Mouse (Mus musculus) heart, embryonic 14.5 days (tissue): ENCODE results near the gene Rnf157. TPM values are rescaled to one million over a fixed set of nuclear protein-coding genes. Genes with fewer than 3 reads are reported as not detected.
"Not testable (repeated sequence)": the region's sequence is repeated elsewhere in the genome, so short reads cannot be mapped to it uniquely, and the experiment has no call there.

Experiments used
- ATAC-seq: fragments of 200-750 bp; cut with Nextera tagmentation; 2 replicates; pipeline ENCODE4 v1.8.0; 2017; ENCODE audit warnings: low read depth, moderate TSS enrichment; ENCODE audit not compliant: insufficient number of reproducible peaks, insufficient read depth, low FRiP score
- H3K27ac ChIP-seq, 2 experiments: fragments of 200-500 bp in 1 of 2; fragments of 300-500 bp in 1 of 2; sonication (generic) in 1 of 2; replicated peaks in 1 of 2; 2 replicates each; pipeline ENCODE4 v1.5.1; 2012 to 2014; ENCODE audit warnings: low read depth in 2 of 2, low read length in 2 of 2, control low read depth in 1 of 2, mild to moderate bottlenecking in 1 of 2, mixed read lengths in 1 of 2; ENCODE audit not compliant: control insufficient read depth in 1 of 2, insufficient read depth in 1 of 2
- H3K27me3 ChIP-seq: fragments of 300-500 bp; sonication (generic); 2 replicates; pipeline ENCODE4 v1.6.1; 2014; ENCODE audit warnings: mild to moderate bottlenecking, low read length, control low read depth; ENCODE audit not compliant: control insufficient read depth, insufficient read depth
- H3K36me3 ChIP-seq: fragments of 300-500 bp; sonication (generic); 2 replicates; pipeline ENCODE4 v1.6.1; 2014; ENCODE audit warnings: mild to moderate bottlenecking, control low read depth, low read length, mixed read lengths; ENCODE audit not compliant: control insufficient read depth, insufficient read depth
- H3K4me1 ChIP-seq, 2 experiments: fragments of 200-500 bp in 1 of 2; fragments of 300-500 bp in 1 of 2; sonication (generic) in 1 of 2; 2 replicates each; pipeline ENCODE4 v1.6.1; 2012 to 2014; ENCODE audit warnings: low read length in 2 of 2, control low read depth in 1 of 2, mixed read lengths in 1 of 2; ENCODE audit not compliant: control insufficient read depth in 2 of 2, insufficient read depth in 2 of 2
- H3K4me2 ChIP-seq: fragments of 300-500 bp; sonication (generic); 2 replicates; pipeline ENCODE4 v1.6.1; 2014; ENCODE audit warnings: mild to moderate bottlenecking, low read length
- H3K4me3 ChIP-seq, 2 experiments: fragments of 200-500 bp in 1 of 2; fragments of 300-500 bp in 1 of 2; sonication (generic) in 1 of 2; 2 replicates each; pipeline ENCODE4 v1.5.1; 2012 to 2014; ENCODE audit warnings: low read length in 2 of 2, mild to moderate bottlenecking in 2 of 2, control low read depth in 1 of 2, low read depth in 1 of 2, moderate library complexity in 1 of 2; ENCODE audit not compliant: control insufficient read depth in 1 of 2, insufficient read depth in 1 of 2
- H3K9ac ChIP-seq: fragments of 300-500 bp; sonication (generic); 2 replicates; pipeline ENCODE4 v1.6.1; 2014; ENCODE audit warnings: mild to moderate bottlenecking, low read length
- H3K9me3 ChIP-seq: fragments of 300-500 bp; sonication (generic); 2 replicates; pipeline ENCODE4 v1.6.1; 2016; ENCODE audit warnings: low read length, control low read depth; ENCODE audit not compliant: control insufficient read depth
- whole genome bisulfite sequencing: fragments of 180-500 bp; shearing (Covaris S2); extraction: QIAGEN DNeasy Blood & Tissue Kit; methylation state at CpG from one replicate; pipeline ENCODE4 v1.1.7; 2014; 5-methylcytosine and 5-hydroxymethylcytosine counted together
- polyA plus RNA-seq: library from polyadenylated mRNA; unstranded; fragments of >200 nt; fragmentation: Nextera tagmentation; extraction: Ambion mirVana; gene quantifications from 2 replicates; pipeline ENCODE4 v1.2.1, GENCODE M21; 2014

The Rnf157 gene
- polyA plus RNA-seq, 1 experiment from 2014 or later, result 8.4 TPM

DNA sequence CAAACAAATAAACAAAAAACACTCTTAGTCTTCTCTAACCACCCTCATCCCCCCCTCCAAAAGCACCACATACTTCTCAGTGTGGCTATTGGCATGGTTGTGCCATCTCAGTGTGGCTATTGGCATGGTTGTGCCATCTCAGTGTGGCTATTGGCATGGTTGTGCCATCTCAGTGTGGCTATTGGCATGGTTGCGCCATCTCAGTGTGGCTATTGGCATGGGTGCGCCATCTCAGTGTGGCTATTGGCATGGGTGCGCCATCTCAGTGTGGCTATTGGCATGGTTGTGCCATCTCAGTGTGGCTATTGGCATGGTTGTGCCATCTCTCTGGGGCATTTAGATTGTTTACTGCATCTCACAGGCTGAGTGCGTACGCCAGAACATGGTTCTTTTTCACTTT, 51.9 kb downstream of the Rnf157 start:
- H3K36me3 ChIP-seq, H3K4me3 ChIP-seq, H3K4me2 ChIP-seq, H3K4me1 ChIP-seq, H3K27me3 ChIP-seq, ATAC-seq, H3K9ac ChIP-seq, H3K27ac ChIP-seq, H3K9me3 ChIP-seq: not testable (repeated sequence)
- 94% methylated on average over 5 of the region's 5 CpGs for WGBS

DNA sequence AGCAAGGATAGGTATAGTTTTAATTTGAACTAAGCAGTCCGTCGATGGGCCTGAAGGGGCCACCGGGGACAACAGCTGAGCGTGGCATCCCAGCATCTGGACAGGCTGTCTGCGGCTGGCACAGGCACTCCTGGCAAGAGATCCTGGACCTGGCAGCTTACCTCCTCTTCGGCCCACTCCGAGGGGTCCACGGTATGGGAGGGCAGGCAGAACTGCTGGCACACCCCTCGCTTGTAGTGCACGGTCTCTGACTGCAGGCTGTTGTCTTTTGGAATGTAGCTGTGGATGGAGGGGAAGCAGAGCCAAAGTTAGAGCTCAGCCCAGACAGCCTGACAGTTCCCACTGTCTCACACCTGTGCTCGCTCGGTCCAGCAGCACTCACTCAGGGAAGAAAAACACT, 53.2 kb downstream of the Rnf157 start:
- Histone ChIP-seq H3K4me3 (no peak overlapping the region), H3K4me2 (no peak overlapping the region), H3K9me3 (no peaks in the 10 kb centered on the region), H3K27me3 (peaks cover 3% of the 10 kb centered on the region; the same call in 1 of the 2 replicates), H3K36me3 (peaks cover 3% of the 10 kb centered on the region), H3K27ac (no peak overlapping the region), H3K4me1 (no peaks in the 10 kb centered on the region), H3K9ac (no peak overlapping the region)
- 81% methylated on average over 12 of the region's 12 CpGs for WGBS
- ATAC-seq, result no peak

DNA sequence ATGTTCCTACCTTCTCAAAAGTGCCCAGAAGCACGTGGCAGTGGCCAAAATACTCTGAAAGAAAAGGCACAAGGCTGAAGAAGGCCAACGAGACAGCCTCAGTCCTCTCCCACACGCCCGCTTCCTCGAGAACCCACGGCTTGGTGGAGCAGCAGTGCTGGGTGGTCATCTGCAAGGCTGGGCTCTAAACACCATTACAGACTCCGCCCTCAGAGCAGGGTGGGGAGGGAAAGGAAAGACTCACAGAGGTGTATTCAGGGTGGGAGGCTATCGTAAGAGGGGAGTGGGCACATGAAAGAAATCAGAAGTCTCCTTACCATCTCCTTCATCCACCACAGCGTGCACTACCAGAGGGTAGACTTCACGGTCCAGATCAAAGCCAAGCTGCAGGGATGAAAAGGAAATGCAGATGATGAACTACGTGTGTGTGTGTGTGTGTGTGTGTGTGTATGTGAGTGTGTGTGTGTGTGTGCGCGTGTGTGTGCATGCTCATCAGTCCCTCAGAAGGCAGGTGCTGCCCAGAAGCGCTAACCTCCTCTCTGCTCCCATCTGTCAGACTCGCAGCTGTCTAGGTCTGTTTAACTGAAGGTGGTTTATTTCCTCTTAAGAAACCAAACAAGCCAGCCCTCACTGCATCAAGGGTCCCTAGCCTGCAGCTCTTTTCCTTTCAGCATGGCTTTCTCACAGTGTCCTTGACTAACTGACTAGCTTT, 53.8 kb downstream of the Rnf157 start:
- Histone ChIP-seq H3K27ac (no peak overlapping the region), H3K9me3 (no peaks in the 10 kb centered on the region), H3K9ac (no peak overlapping the region), H3K36me3 (peaks cover 3% of the 10 kb centered on the region), H3K4me2 (no peak overlapping the region), H3K4me1 (no peaks in the 10 kb centered on the region), H3K4me3 (no peak overlapping the region), H3K27me3 (peaks cover 3% of the 10 kb centered on the region; the same call in 1 of the 2 replicates)
- ATAC-seq, result no peak
- WGBS, result 81% methylated on average over 15 of the region's 15 CpGs

DNA sequence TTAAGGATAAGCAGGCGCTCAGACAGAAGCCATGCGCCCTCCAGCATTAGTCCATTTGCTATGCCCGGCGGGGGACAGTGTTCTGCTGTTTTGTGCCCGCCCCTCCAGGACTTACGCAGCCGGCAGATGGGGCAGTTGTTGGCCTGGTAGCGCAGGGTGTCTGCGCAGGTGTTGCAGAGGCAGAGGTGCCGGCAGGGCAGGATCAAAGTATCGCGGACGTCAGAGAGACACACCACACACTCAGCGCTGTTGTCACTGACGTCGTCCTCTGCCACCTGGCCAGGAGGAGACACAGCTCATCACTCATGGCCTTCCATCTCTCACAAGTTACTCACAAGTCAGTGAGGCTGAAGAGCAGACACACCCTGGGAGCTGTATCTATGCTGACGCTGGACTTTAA, 58.3 kb downstream of the Rnf157 start:
- H3K4me3 ChIP-seq, result no peak overlapping the region
- H3K27ac ChIP-seq, result no peak overlapping the region
- no peak overlapping the region for H3K9ac ChIP-seq
- H3K36me3 ChIP-seq, result peaks cover 3% of the 10 kb centered on the region
- no peak for ATAC-seq
- no peak overlapping the region for H3K4me2 ChIP-seq
- H3K4me1 ChIP-seq, result no peaks in the 10 kb centered on the region
- no peaks in the 10 kb centered on the region for H3K27me3 ChIP-seq
- no peaks in the 10 kb centered on the region for H3K9me3 ChIP-seq
- 40% methylated on average over 17 of the region's 17 CpGs for WGBS

DNA sequence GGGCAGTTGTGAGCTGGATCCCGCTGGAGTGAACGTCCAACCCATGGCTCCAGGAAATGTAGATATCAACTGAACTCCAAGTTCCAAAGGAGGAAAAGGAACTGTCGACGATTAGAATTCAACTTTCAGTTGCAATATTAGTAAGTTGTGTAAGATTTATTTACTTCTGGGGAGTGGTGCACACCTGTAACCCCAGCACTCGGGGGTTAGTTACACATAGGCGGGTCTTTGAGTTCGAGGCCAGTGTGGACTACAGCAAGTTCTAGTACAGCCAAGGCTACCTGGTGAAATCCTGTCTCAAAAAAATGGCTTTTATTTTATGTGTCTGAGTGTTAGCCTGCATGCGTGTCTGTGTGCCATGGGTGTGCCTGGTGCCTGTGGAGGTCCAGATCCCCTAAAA, 59.3 kb downstream of the Rnf157 start:
- no peak for ATAC-seq
- Histone ChIP-seq H3K9me3 (no peaks in the 10 kb centered on the region), H3K4me1 (no peaks in the 10 kb centered on the region), H3K4me2 (no peak overlapping the region), H3K27me3 (no peaks in the 10 kb centered on the region), H3K27ac (no peak overlapping the region), H3K9ac (no peak overlapping the region), H3K36me3 (peaks cover 7% of the 10 kb centered on the region), H3K4me3 (no peak overlapping the region)
- WGBS, result 81% methylated on average over 8 of the region's 8 CpGs

DNA sequence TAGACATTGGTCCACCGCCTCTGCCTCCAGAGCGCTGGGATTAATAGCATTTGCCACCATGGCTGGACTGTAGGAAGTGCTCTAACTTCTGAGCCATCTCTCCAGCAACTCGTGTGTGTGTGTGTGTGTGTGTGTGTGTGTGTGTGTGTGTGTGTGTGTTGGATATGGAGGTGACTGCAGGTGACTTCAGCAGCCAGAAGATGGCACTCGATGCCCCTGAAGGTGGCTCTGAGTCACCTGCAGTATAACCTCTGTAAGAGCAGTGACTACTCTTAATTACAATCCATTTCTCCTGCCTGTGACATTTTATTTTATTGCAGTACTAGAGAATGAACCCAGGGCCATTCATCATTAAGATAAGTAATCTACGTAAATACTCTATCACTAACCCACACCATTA, 61.5 kb downstream of the Rnf157 start:
- ATAC-seq, result no peak
- no peak overlapping the region for H3K4me2 ChIP-seq
- H3K36me3 ChIP-seq, result peaks cover 12% of the 10 kb centered on the region
- H3K27ac ChIP-seq, result no peak overlapping the region
- H3K9me3 ChIP-seq, result no peaks in the 10 kb centered on the region
- H3K4me1 ChIP-seq, result no peaks in the 10 kb centered on the region
- WGBS, result 82% methylated on average over 5 of the region's 5 CpGs
- H3K9ac ChIP-seq, result no peak overlapping the region
- H3K27me3 ChIP-seq, result no peaks in the 10 kb centered on the region
- H3K4me3 ChIP-seq, result no peak overlapping the region

DNA sequence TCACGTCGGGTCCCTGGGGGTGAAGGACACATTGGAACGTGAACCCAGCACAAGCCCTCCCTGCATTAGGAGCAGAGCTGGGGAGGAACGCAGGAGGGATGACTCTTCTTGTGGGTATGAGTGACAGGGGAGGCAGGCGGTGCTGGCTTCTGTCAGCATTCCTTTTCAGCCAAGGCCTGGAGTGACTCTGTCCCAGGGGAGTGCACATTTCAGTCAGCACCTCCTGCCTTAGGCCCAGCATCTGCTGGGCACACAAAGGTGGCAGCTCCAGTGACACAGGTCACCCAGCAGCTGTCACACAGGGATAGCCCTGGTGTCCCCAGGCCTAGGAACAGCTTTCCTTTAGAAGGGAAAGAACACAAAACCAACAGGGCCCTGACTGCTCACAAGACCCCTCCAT, 64.9 kb downstream of the Rnf157 start:
- ATAC-seq, result no peak
- no peak overlapping the region for H3K9ac ChIP-seq
- H3K27me3 ChIP-seq, result no peaks in the 10 kb centered on the region
- H3K4me2 ChIP-seq, result no peak overlapping the region
- no peak overlapping the region for H3K27ac ChIP-seq
- no peak overlapping the region for H3K4me3 ChIP-seq
- no peaks in the 10 kb centered on the region for H3K9me3 ChIP-seq
- H3K36me3 ChIP-seq, result peaks cover 21% of the 10 kb centered on the region
- 36% methylated on average over 5 of the region's 5 CpGs for WGBS
- H3K4me1 ChIP-seq, result no peaks in the 10 kb centered on the region

DNA sequence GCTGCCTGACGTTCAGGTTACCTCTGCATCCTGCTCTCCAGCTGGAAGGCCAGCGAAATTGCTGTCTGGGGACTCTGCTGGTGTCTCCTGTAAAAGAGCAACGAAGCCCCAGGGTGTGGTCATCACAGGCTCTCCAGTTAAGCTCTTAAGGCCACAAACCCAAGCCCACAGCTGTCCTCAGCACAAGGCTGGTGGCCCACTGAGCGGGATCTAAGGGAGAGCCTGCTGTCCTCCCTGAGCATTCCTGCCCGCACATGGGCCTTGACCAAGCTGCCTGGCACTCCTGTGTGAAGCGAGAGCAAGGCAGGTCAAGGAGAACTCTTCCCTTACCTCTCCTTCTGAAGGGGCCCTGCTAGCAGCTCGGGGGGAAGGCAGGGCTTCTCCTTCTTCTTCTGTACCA, 65.8 kb downstream of the Rnf157 start:
- WGBS, result 78% methylated on average over 7 of the region's 7 CpGs
- Histone ChIP-seq H3K4me2 (no peak overlapping the region), H3K9me3 (no peaks in the 10 kb centered on the region), H3K27me3 (no peaks in the 10 kb centered on the region), H3K36me3 (peaks cover 26% of the 10 kb centered on the region), H3K4me3 (no peak overlapping the region), H3K4me1 (no peaks in the 10 kb centered on the region; a peak in 1 of 4 replicates), H3K27ac (no peak overlapping the region), H3K9ac (no peak overlapping the region)
- ATAC-seq, result no peak
